Mouse (Mus musculus) gastrocnemius, postnatal 36 days (tissue): ENCODE results near the gene Rab11fip4. TPM values are rescaled to one million over a fixed set of nuclear protein-coding genes. Genes with fewer than 3 reads are reported as not detected.

ENCODE experiments used
- DNase-seq, 2 experiments: peaks; one replicate each; pipeline ENCODE4 v3.0.0; 2022
- intact Hi-C: fragments of 180-260 bp; cut with DNase I; formaldehyde crosslinking; loops from one replicate; pipeline ENCODE4 v1.15.1; 2025
- microRNA-seq, 2 experiments: library from miRNA; unstranded; fragments of <30 nt; microRNA quantifications; one replicate each; pipeline ENCODE4 v1.2.0; 2021
- total RNA-seq, 2 experiments: library from RNA; stranded (reverse); gene quantifications; 2 replicates each; pipeline ENCODE4 v1.2.3; 2021

The Rab11fip4 gene
- total RNA-seq, 2 experiments from 2014 or later: 0.44 to 0.77 TPM

- intact Hi-C loops: no loop called here
- peak; percentile 45 to 61 for DNase-seq
Observed at GRCm38 (mm10) chr11:79729231-79730047, 138.4 kb downstream of the Rab11fip4 start.

GRCm38 (mm10) chr11:79730462-79730861 lies 139.4 kb downstream of the Rab11fip4 start:
- no peak for DNase-seq
- intact Hi-C loops: no loop called here

GRCm38 (mm10) chr11:79731476-79731875 lies 140.5 kb downstream of the Rab11fip4 start:
- intact Hi-C loops: no loop called here
- DNase-seq: no peak

- DNase-seq: no peak
- intact Hi-C loops: no loop called here
Observed at GRCm38 (mm10) chr11:79733013-79733412, 142.0 kb downstream of the Rab11fip4 start.

- no peak for DNase-seq
- intact Hi-C loops: loop anchor here (2.0 kb wide), 1 partner anchor 14 kb away; no protein-coding TSS in a partner anchor
Observed at GRCm38 (mm10) chr11:79736232-79737006, 145.4 kb downstream of the Rab11fip4 start.

GRCm38 (mm10) chr11:79737126-79737697 lies 146.2 kb downstream of the Rab11fip4 start:
- intact Hi-C loops: loop anchor here (2.0 kb wide), 1 partner anchor 14 kb away; no protein-coding TSS in a partner anchor
- no peak for DNase-seq

- intact Hi-C loops: loop anchor here (2.0 kb wide), 2 partner anchors 15 to 53 kb away; no protein-coding TSS in a partner anchor
- no peak for DNase-seq
Observed at GRCm38 (mm10) chr11:79737865-79738502, 147.0 kb downstream of the Rab11fip4 start.

- intact Hi-C loops: loop anchor here (2.0 kb wide), 1 partner anchor 52 kb away; no protein-coding TSS in a partner anchor
- DNase-seq: peak; percentile 50 to 51
Observed at GRCm38 (mm10) chr11:79738725-79739558, 147.9 kb downstream of the Rab11fip4 start.

GRCm38 (mm10) chr11:79740740-79741512 lies 149.9 kb downstream of the Rab11fip4 start:
- DNase-seq: no peak
- intact Hi-C loops: no loop called here

GRCm38 (mm10) chr11:79746552-79747102 lies 155.6 kb downstream of the Rab11fip4 start:
- intact Hi-C loops: no loop called here
- no peak for DNase-seq

Small RNA genes lying within 50 kb of the gene (microRNA-seq; reads per million reads assigned to microRNA genes)
- 152 to 236 reads per million in 2 experiments for gene Mir193a
- 4.7 to 5.2 reads per million in 2 experiments for gene Mir365-2

Other genes starting within 250 kb of the Rab11fip4 start
- not detected for gene Omg, start 87.1 kb upstream of the Rab11fip4 start, total RNA-seq
- under 1 TPM; 0.76 to 0.87 TPM for gene Evi2b, start 67.5 kb upstream of the Rab11fip4 start, total RNA-seq
- gene Evi2, start 60.6 kb upstream of the Rab11fip4 start, total RNA-seq: under 1 TPM in 1 of 2 experiments, not detected in 1; 0.08 TPM
- gene Evi2a, start 60.6 kb upstream of the Rab11fip4 start, total RNA-seq: 1 to 10 TPM; 3.7 to 4.0 TPM